Mouse (Mus musculus) CD8-positive naive resting alpha-beta T cell, adult 2 months (primary cell): Measurements from ENCODE around the gene Tomm40.

Source experiments
- DNase-seq, 2 experiments: peaks; one replicate each; pipeline ENCODE4 v3.0.0; 2022; ENCODE audit warnings: low read depth in 2 of 2, low spot score in 2 of 2

Gene Tomm40

DNA sequence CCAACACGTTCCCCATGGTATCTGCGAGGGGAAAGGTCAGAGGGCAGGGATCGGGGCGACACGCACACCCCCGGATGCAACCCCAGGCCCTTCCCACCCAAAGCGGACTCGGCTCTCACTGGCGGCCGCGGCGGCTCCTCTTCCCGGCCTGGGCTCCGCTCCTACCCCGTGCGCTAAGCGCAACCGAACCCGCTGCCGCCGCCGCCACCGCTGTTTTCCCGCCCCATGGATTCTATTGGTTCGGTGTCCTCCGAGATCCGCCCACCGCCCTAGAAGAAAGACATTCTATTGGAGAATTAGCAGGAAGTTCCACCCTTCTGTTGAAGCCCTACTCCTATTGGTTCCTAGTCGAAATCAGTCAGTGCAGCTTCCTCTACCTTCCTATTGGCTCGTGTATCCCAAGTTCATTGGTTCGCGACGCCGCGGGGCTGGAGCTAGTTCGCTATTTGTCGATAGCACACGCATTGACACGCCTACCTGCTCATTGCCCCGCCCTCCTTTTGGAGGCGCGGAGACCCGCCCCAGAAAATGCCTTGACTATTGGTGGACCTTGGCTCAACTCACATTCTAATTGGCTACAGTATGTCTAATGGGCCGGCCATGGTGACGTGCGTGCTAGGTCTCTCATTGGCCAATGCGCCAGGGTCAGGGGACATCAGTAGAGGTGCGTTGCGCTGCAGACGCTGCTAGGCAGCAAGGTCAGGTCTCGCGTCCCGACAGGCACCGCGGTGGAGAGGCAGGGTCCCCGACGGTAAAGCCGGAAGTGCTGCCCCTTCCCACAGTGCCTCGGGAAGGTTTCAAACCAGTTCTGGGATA, at the start of gene Tomm40:
TSS of gene Tomm40 (minus strand) at position 200 of the 816 bp plus-strand sequence.
- DNase-seq = peak; percentile 98

GRCm38 (mm10) chr7:19764581-19764980, 49.3 kb upstream of the Tomm40 start:
- DNase-seq = no peak

DNA sequence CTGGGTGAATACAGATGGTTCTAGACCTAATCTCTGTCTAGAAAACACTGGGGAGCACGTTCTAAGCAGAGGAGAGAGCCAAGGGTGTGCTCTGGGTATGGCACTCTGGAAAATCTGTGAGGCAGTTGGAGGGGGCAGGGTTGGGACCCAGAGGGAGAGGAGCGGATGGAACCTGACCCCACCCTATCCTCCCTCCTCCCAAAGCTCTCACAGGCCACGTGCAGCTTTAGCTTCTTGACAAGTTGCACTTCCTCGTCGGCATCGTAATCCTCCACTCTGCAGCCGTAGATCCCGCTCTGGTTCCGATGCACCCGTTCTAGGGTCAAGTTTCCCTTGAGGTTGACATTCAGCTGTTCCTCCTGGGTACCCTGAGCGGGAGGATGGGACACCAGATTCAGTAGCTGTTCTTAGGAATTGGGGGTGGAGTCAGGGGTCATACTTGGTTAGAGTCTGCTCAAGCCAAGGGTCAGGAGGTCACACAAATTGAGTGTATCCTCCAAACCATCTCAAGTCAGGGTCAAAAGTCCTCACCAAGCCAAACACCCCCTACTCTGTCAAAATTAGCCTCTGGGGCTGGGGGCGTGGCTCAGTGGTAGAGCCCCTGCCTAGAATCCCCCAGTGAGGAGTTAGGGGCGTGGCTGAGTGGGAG, 48.7 kb upstream of the Tomm40 start:
- no peak for DNase-seq

- no peak for DNase-seq
Observed at GRCm38 (mm10) chr7:19762283-19762682, 47.0 kb upstream of the Tomm40 start.

- DNase-seq = no peak
Observed at GRCm38 (mm10) chr7:19760021-19760420, 44.8 kb upstream of the Tomm40 start.

GRCm38 (mm10) chr7:19758623-19759022, 43.4 kb upstream of the Tomm40 start:
- DNase-seq = no peak

- no peak for DNase-seq
Observed at GRCm38 (mm10) chr7:19755851-19756786, 40.9 kb upstream of the Tomm40 start.

GRCm38 (mm10) chr7:19755008-19755407, 39.8 kb upstream of the Tomm40 start:
- DNase-seq = no peak

DNA sequence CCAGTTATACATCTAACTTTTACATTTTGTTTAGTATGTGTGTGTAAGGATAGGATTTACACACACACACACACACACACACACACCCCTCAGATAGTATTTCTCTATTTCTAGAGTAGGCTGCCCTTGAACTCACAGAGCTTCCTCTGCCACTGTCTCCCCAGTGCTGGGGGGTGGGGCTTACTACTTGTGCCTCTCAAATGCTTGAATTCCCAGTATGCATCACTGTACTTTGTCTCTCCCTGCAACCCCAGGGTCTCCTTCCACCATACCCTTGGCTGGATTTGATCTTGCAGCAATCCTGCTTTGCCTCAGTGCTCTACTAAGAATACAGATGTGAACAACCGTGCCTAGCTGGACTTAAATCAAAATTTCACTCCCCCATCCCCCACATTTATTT, 38.8 kb upstream of the Tomm40 start:
- no peak for DNase-seq

DNA sequence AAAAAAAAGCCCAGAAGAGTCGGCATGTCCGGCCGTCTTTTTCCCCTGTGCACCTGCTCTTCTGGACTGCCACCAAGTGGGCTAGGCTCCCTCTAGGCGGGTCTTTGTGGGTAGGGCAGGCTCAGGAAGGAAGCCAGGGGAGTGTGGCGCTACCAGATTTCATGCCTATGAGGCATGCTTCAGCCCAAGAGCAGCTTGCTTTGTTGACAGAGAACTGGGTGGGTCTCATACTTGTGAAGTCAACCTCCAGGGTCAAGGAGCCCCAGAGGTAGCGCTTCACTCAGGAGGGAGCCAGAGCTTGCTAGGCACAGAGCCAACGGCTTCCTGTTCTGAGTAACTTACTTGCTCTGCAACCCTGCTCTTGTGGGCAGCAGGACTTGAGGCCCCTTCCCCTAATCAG, 38.3 kb upstream of the Tomm40 start:
- no peak for DNase-seq

DNA sequence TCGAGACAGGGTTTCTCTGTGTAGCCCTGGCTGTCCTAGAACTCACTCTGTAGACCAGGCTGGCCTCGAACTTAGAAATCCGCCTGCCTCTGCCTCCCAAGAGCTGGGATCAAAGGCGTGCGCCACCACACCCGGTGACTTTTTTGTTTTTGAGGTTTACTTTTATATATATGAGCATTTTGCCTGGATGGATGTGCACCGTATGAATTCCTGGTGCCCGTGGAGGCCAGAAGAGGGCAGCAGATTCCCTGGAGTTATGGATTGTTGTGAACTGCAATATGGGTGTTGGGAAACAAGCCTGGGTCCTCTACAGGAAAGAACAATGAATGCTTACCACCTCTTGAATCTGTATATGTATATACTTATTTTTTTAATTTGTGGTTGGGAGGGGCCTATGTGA, 37.4 kb upstream of the Tomm40 start:
- no peak for DNase-seq

DNA sequence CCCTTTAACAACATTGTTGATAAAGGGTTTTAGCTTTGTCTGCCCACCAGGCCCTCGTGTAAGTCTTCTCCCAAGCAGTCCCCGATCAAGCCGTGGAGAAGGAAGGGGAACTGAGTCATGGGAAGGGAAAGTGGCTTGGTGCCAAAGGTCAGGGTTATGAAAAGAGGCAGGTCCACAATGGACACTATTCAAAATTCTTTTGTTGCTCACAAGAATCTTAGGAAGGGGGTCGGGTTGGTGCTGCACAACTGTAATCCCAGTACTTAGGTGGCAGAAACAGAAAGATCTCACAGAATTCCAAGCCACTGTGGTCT, 35.8 kb upstream of the Tomm40 start:
- no peak for DNase-seq

GRCm38 (mm10) chr7:19750217-19751069, 35.2 kb upstream of the Tomm40 start, which contains the start of gene Nectin2:
Gene Nectin2 (minus strand): TSS chr7:19750483.
- peak; percentile 16 to 23 for DNase-seq

DNA sequence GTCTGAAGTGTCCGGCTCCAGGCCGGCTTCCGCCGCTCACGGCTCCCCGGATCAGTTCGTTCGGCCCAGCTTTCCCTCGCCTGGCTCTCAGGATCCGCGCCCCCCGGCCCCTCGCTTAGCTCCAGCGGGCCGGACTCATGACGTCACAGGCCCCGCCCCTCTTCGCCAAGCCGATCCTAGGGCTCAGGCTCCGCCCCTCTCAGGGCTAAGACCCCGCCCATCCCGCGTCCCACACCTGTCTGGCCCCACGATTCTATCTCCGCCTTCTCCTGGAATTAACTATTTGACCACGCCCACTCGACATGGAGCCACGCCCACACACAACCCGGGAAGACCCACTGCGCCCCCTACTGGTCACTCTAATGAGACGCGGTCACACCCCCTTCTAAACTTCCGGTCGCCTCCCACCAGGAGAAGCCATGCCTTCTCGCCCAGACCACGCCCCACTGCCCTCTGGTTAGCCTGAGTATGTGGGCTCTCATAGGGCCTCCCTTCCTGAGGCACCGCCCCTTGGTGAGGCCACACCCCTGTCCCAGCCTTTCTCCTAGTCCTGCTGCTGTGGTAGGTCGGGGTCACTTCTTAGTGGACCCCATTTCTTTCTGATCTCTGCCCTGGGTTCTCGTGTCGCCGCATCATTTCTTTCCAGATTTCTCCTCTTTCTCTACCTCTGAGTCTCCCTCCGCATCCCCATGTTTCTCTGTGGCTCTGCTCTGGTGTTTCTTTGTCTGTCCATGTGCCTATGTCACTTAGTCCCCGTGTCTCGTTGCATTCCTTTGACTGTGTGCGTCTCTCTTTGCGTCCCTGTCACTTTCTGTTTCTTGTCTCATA, 34.4 kb upstream of the Tomm40 start:
- DNase-seq = peak; percentile 47 to 60

GRCm38 (mm10) chr7:19748219-19749195, 33.3 kb upstream of the Tomm40 start:
- no peak for DNase-seq

GRCm38 (mm10) chr7:19747420-19748218, 32.4 kb upstream of the Tomm40 start:
- DNase-seq = no peak

DNA sequence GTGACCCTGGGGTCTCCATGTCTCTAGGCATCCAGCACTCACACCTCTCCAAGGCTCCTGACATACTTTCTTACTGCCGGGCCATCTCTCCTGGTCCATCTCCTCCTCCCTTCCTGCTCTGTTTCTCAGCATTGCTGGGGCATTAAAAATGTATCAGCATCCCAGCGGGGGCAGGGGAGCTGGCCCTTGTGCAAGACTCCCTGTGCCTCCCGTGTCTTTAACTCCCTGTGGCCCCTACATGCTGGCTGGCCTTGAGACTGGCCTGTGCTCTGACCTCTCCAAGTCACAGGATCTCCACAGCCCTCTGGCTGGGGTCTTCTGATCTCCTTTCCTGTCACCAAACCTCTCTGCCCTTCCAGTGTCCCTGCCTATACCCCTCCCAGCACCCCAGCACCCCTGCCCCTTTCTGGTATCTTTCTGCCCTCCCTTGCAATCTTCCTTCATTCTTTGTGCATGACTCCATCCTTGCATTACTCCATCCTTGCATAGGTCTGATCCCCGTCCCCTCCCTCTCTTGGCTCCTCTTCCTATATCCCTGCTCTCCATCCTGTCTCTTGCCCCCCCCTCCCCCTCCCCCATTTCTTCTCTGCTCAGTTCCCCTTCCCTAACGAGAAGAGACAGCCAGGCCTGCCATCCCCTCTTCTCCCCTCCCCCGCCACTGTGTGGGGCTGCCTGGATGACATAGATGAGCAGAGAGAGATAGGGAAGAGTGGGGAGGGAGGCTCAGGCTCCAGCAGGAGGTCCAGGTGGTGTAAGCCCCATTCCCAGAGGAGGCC, 31.4 kb upstream of the Tomm40 start:
- no peak for DNase-seq
